Comparison of ENCODE assay signal across 17 mouse cellular contexts in genomic region chr13:35177305-35177704, GRCm38 (mm10).
"Had no signal": no experiment of that assay in that cellular context is flagged by ENCODE, and none has a peak within 500 bp of the region (broad histone marks: within the 10 kb centered on the region; RNA-seq: fewer than 3 reads in every experiment).

No protein-coding gene starts in this region.

- H3K4me2 ChIP-seq: liver, embryonic 11.5 days; liver, embryonic 15.5 days; neural tube, embryonic 12.5 days; stomach, embryonic 15.5 days had no signal

- H3K4me3 ChIP-seq: layer of hippocampus, adult 2 months; liver, embryonic 15.5 days; midbrain, embryonic 10.5 days; myocyte; neural tube, embryonic 12.5 days; stomach, embryonic 15.5 days had no signal

- H3K27me3 ChIP-seq: liver, embryonic 15.5 days; neural tube, embryonic 12.5 days; stomach, embryonic 15.5 days had no signal

- ATAC-seq: lung, postnatal 0 days had no signal

- H3K4me1 ChIP-seq: liver, embryonic 15.5 days; neural tube, embryonic 12.5 days; stomach, embryonic 15.5 days had no signal

- H3K9ac ChIP-seq: liver, embryonic 15.5 days; neural tube, embryonic 12.5 days; stomach, embryonic 15.5 days had no signal

- DNase-seq: kidney, adult 18-20 months; kidney, postnatal 10 days; kidney, postnatal 4 days; left cerebral cortex, postnatal 4 days; lung, adult 2 months; lung, postnatal 36 days; midbrain, embryonic 14.5 days; right cerebral cortex, postnatal 4 days; thymus, postnatal 14 days had no signal

- H3K27ac ChIP-seq: layer of hippocampus, adult 2 months; liver, embryonic 15.5 days; midbrain, embryonic 10.5 days; neural tube, embryonic 12.5 days; stomach, embryonic 15.5 days had no signal

- H3K9me3 ChIP-seq: liver, embryonic 15.5 days; midbrain, embryonic 10.5 days; neural tube, embryonic 12.5 days; stomach, embryonic 15.5 days had no signal

- H3K36me3 ChIP-seq: liver, embryonic 15.5 days; midbrain, embryonic 10.5 days; neural tube, embryonic 12.5 days; stomach, embryonic 15.5 days had no signal
